17 mouse cellular contexts compared by ENCODE assay signal in the genomic region with DNA sequence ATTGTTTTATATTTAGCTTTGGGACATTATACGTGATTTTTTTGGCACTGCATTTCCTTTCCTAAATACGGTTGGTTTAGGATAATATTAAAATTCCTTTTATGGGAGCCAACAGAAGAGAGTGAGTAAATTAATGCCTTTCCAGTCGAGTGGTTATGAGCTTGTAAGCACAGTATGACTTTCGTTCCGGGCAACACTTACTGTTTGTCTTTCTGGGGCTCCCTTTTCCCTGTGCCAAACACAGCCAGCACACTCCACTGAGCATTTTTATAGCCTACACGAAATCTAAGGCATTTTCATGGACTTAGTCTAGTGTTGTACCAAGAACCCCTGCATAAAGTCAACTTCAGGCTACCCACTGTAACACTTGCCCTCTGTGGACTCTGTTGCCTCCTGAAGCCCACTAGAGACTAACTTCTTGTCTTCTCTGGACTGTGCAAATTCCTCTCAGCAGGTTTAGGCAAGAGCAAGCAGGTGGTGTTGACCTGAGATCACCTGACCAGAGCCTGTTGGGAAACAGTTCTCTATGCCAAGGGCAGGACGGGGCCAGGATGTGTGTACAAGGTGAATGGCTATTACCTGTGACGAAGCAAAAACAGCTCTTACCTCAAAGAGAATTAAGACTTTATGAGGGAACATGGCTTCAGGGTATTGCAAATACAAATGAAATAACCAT. TPM values are rescaled to one million over a fixed set of nuclear protein-coding genes. Genes with fewer than 3 reads are reported as not detected.
DNase-seq lines count a peak whose midpoint lies in the region; ATAC-seq lines count a peak whose summit lies in the region.
"Had no signal": no experiment of that assay in that cellular context is flagged by ENCODE, and none has a peak within 500 bp of the region (broad histone marks: within the 10 kb centered on the region; RNA-seq: fewer than 3 reads in every experiment).

No protein-coding gene starts in this region.

- 0 out of 2 replicates have a peak overlapping the region, but pooled peaks have one; percentile 17 for H3K27ac ChIP-seq in limb, embryonic 12.5 days
- H3K27ac ChIP-seq in limb, embryonic 10.5 days, result no peak overlapping the region
- peak overlapping the region; percentile 37; the same call in 1 of the 2 replicates for H3K27ac ChIP-seq in intestine, embryonic 16.5 days (ENCODE audit: low read length)
- H3K27ac ChIP-seq: heart, embryonic 15.5 days had no signal

- H3K36me3 ChIP-seq in limb, embryonic 12.5 days, result no peaks in the 10 kb centered on the region
- no peaks in the 10 kb centered on the region for H3K36me3 ChIP-seq in limb, embryonic 10.5 days
- no peaks in the 10 kb centered on the region for H3K36me3 ChIP-seq in intestine, embryonic 16.5 days (ENCODE audit: control insufficient read depth, insufficient read depth, low read length)
- H3K36me3 ChIP-seq: heart, embryonic 15.5 days had no signal

- H3K9me3 ChIP-seq in limb, embryonic 12.5 days, result no peaks in the 10 kb centered on the region
- no peaks in the 10 kb centered on the region for H3K9me3 ChIP-seq in limb, embryonic 10.5 days (replicated peaks)
- no peaks in the 10 kb centered on the region for H3K9me3 ChIP-seq in intestine, embryonic 16.5 days (ENCODE audit: control insufficient read depth, low read length)
- H3K9me3 ChIP-seq: heart, embryonic 15.5 days had no signal

- ATAC-seq in limb, embryonic 12.5 days (ENCODE audit: insufficient number of reproducible peaks, insufficient read depth, low FRiP score, low TSS enrichment, low read depth), result no peak
- ATAC-seq in intestine, embryonic 16.5 days, result peak; percentile 75
- ATAC-seq: inflammation-experienced regulatory T-cells, adult 6 months; Patski had no signal

- H3K4me2 ChIP-seq in limb, embryonic 12.5 days, result no peak overlapping the region
- H3K4me2 ChIP-seq in intestine, embryonic 16.5 days (ENCODE audit: low read depth, low read length), result no peak overlapping the region
- H3K4me2 ChIP-seq: heart, embryonic 15.5 days; midbrain, embryonic 11.5 days had no signal

- peaks cover 7% of the 10 kb centered on the region; the same call in 1 of the 2 replicates for H3K4me1 ChIP-seq in limb, embryonic 12.5 days (replicated peaks)
- peaks cover 8% of the 10 kb centered on the region for H3K4me1 ChIP-seq in limb, embryonic 10.5 days
- 0 out of 2 replicates have a peak, but pooled peaks cover 4% of the 10 kb centered on the region for H3K4me1 ChIP-seq in intestine, embryonic 16.5 days (ENCODE audit: control insufficient read depth, insufficient read depth, low read length)

- 73% methylated on average over 8 of the region's 8 CpGs for WGBS in limb, embryonic 12.5 days
- WGBS in limb, embryonic 10.5 days, result 92% methylated on average over 8 of the region's 8 CpGs
- 71% methylated on average over 8 of the region's 8 CpGs for WGBS in intestine, embryonic 16.5 days

- DNase-seq in limb, embryonic 10.5 days (ENCODE audit: low spot score), result no peak
- peak; percentile 54 for DNase-seq in kidney, postnatal 10 days
- peak; percentile 79 for DNase-seq in lung, postnatal 36 days
- DNase-seq in adipocyte (ENCODE audit: low spot score), result no peak
- DNase-seq in gastrocnemius, postnatal 25 days, result no peak
- DNase-seq in thymus, postnatal 0 days (ENCODE audit: low spot score), result no peak
- DNase-seq: cerebellum, postnatal 36 days; heart, adult 11 months; right cerebral cortex, postnatal 4 days; thymus, postnatal 36 days had no signal

- no peak overlapping the region for H3K4me3 ChIP-seq in limb, embryonic 12.5 days (replicated peaks)
- H3K4me3 ChIP-seq in limb, embryonic 10.5 days, result no peak overlapping the region
- H3K4me3 ChIP-seq in intestine, embryonic 16.5 days (ENCODE audit: low read length), result no peak overlapping the region
- H3K4me3 ChIP-seq: heart, embryonic 15.5 days had no signal

- H3K9ac ChIP-seq in limb, embryonic 12.5 days (replicated peaks), result no peak overlapping the region
- no peak overlapping the region for H3K9ac ChIP-seq in intestine, embryonic 16.5 days (ENCODE audit: low read depth, low read length)
- H3K9ac ChIP-seq: heart, embryonic 15.5 days had no signal

- no peaks in the 10 kb centered on the region for H3K27me3 ChIP-seq in limb, embryonic 12.5 days
- no peaks in the 10 kb centered on the region for H3K27me3 ChIP-seq in limb, embryonic 10.5 days (ENCODE audit: low read depth, poor library complexity, severe bottlenecking)
- H3K27me3 ChIP-seq in intestine, embryonic 16.5 days (replicated peaks; ENCODE audit: control insufficient read depth, insufficient read depth, low read length), result no peaks in the 10 kb centered on the region
- H3K27me3 ChIP-seq: CH12.LX; heart, embryonic 15.5 days had no signal

RNA-seq across cellular contexts. Expression of a gene that starts 18.8 kb away (rescaled TPM):
- polyA plus RNA-seq in limb, embryonic 12.5 days (2016; fragmentation: Nextera tagmentation; extraction: Ambion mirVana), result 417 and 433 TPM in 2 replicates
- 728 and 870 TPM in 2 replicates for polyA plus RNA-seq in limb, embryonic 10.5 days (2016; fragmentation: Nextera tagmentation; extraction: Ambion mirVana)
- 1,210 and 1,225 TPM in 2 replicates for polyA plus RNA-seq in intestine, embryonic 16.5 days (2015; fragmentation: Nextera tagmentation; extraction: Ambion mirVana)
- 10 to 100 TPM; 78.5 to 87.7 TPM for total RNA-seq in gastrocnemius, postnatal 25 days (2021)
- polyA plus RNA-seq in thymus, postnatal 0 days (2015; fragmentation: Nextera tagmentation; extraction: Ambion mirVana), result 1,172 and 1,231 TPM in 2 replicates

RNA-seq across cellular contexts. Expression of a gene that starts 59.4 kb away (rescaled TPM):
- polyA plus RNA-seq in limb, embryonic 12.5 days (2016; fragmentation: Nextera tagmentation; extraction: Ambion mirVana), result 123 and 124 TPM in 2 replicates
- 125 TPM in 2 replicates for polyA plus RNA-seq in limb, embryonic 10.5 days (2016; fragmentation: Nextera tagmentation; extraction: Ambion mirVana)
- polyA plus RNA-seq in intestine, embryonic 16.5 days (2015; fragmentation: Nextera tagmentation; extraction: Ambion mirVana), result 105 and 108 TPM in 2 replicates
- 10 to 100 TPM; 35.5 to 42.7 TPM for total RNA-seq in gastrocnemius, postnatal 25 days (2021)
- polyA plus RNA-seq in thymus, postnatal 0 days (2015; fragmentation: Nextera tagmentation; extraction: Ambion mirVana), result 198 and 205 TPM in 2 replicates

RNA-seq across cellular contexts. Expression of a gene that starts 59.6 kb away (rescaled TPM):
- 32.9 and 33.2 TPM in 2 replicates for polyA plus RNA-seq in limb, embryonic 12.5 days (2016; fragmentation: Nextera tagmentation; extraction: Ambion mirVana)
- polyA plus RNA-seq in limb, embryonic 10.5 days (2016; fragmentation: Nextera tagmentation; extraction: Ambion mirVana), result 32.0 and 32.6 TPM in 2 replicates
- 24.9 and 25.5 TPM in 2 replicates for polyA plus RNA-seq in intestine, embryonic 16.5 days (2015; fragmentation: Nextera tagmentation; extraction: Ambion mirVana)
- 10 to 100 TPM; 10.9 to 11.2 TPM for total RNA-seq in gastrocnemius, postnatal 25 days (2021)
- 28.5 and 29.7 TPM in 2 replicates for polyA plus RNA-seq in thymus, postnatal 0 days (2015; fragmentation: Nextera tagmentation; extraction: Ambion mirVana)

Comparison
In these comparisons a context has a peak if more than half of its experiments do, and no peak if none do; other contexts are left out.
1. DNase-seq: peak in kidney, postnatal 10 days (single experiment) and lung, postnatal 36 days (single experiment); none in limb, embryonic 10.5 days (single experiment), adipocyte (single experiment), gastrocnemius, postnatal 25 days (single experiment) and thymus, postnatal 0 days (single experiment).